Mouse (Mus musculus): ENCODE results near the gene Tstd1.

The Tstd1 gene

DNA sequence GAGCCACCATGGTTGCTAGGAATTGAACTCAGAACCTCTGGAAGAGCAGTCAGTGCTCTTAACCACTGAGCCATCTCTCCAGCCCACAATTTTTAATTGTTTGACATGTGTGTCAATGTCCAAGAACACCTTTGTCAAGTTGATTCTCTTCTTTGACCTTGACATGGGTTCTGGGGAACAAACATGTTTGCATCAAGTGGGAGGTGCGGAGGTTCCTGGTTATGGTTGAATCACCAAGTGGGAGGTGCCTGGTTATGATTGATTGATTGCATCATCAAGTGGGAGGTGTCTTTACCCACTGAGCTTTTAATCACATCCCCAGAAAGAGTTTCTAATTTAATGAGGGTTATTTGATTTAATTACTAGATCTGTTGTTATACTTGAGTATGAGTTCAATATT, 38.9 kb downstream of the Tstd1 start:
- DNase-seq = no peak

DNA sequence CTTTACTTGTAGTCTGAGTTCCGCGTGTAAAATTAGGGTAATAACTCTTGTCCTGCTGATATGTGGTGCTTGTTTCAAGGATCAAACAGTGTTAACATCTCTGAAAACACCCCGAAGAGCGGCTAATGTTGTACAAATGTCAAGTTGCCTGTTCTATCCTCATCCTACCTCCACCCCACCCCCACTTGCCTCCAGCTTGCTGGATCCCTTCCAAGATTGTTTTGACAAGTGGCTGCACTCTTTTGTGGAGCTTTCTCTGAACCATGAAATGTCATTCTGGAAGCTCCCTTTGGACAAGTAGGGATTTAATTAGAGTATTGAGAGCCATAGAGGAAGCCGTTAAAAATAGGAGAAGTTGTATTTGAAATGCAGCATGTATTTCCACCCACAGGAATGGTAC, 41.1 kb downstream of the Tstd1 start:
- no peak for DNase-seq

- DNase-seq = no peak
Observed at GRCm38 (mm10) chr1:171460551-171461503, 42.2 kb downstream of the Tstd1 start.

GRCm38 (mm10) chr1:171463133-171463532, 44.5 kb downstream of the Tstd1 start:
- no peak for DNase-seq

DNA sequence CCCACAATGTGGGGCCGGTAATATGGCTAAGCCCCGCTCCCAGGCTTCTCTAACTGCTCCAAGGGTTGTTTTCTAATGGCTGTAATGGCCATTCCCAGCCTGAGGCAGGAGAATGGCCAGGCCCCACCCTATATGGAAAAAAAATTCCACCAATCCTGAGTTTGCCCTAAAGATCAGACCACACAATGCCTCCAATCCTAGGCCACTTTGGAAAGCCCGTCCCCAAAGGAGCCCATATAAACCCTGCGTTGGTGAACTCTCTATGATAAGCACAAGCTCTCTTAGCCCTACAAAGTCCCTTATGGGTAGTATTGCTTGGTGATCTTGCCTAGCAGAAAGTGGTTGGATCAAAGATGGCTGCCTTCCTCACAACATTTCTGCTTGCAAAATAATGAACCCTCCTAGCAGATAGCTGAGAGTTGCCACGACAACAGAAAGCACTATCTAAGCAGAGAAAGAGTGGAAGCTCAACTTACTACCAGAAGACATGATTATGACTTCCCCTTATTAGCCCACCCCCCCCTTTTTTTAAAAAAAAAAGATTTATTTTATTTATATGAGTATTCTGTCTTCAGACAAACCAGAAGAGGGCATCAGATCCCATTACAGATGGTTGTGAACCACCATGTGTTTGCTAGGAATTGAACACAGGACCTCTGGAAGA, 47.2 kb downstream of the Tstd1 start:
- no peak for DNase-seq

- DNase-seq = no peak
Observed at GRCm38 (mm10) chr1:171466565-171466964, 47.9 kb downstream of the Tstd1 start.

GRCm38 (mm10) chr1:171469678-171470077, 51.0 kb downstream of the Tstd1 start:
- no peak for DNase-seq
